8 mouse cellular contexts compared by ENCODE assay signal in the genomic region with DNA sequence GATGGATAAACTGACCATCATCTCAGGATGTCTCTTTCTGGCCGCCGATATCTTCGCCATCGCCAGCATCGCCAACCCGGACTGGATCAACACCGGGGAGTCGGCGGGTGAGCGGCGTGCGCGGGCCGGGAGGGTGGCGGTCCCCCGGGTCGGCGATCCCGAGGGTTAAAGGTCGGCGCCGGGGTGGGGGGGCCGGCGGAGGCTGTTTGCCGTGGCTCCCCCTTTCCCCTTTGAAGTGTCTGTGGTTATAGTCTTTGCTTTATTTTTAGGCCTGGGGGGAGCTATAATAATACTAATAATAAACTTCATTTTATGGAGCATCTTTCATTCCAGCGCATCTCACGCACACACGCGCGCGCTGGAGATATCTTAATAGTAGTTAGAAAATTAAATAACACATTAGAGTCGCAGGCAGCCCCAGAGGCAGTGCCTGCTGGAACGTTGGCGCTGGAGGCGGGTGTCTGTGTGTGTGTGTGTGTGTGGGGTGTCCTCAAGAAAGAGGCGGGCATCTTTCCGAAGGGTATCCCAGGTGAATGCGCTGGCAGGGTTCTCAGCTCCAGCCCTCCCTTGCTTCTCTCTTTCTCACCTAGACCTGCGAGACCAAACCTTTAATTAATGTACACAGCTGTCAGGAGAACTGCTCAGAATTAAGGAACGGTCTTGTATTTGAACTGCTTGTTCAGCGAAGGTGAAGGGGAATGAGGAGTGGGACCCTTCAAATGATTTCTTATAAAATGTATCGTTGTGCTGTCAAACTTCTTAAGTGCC. TPM values are rescaled to one million over a fixed set of nuclear protein-coding genes. Genes with fewer than 3 reads are reported as not detected.
DNase-seq lines count a peak whose midpoint lies in the region; ATAC-seq and TF ChIP-seq lines count a peak whose summit lies in the region.

No protein-coding gene starts in this region.

- no peak for TF ChIP-seq POLR2A in myocyte (IDR thresholded peaks at IDR 0.05; ENCODE audit: insufficient read length, low read depth)

- peak; percentile 6 for DNase-seq in ovary, adult 18-20 months (ENCODE audit: low spot score)
- DNase-seq in ovary, postnatal 10 days (ENCODE audit: low spot score), result no peak
- peak; percentile 51 for DNase-seq in embryo, embryonic 10.5 days (ENCODE audit: low spot score)
- DNase-seq in kidney, adult 18-20 months, result peak; percentile 39
- peak; percentile 62 for DNase-seq in liver

- H3K27me3 ChIP-seq in myocyte (ENCODE audit: control insufficient read depth, insufficient read depth, insufficient read length), result no peaks in the 10 kb centered on the region
- no peaks in the 10 kb centered on the region for H3K27me3 ChIP-seq in stomach, embryonic 15.5 days (replicated peaks)

- H3K9me3 ChIP-seq in stomach, embryonic 15.5 days, result no peaks in the 10 kb centered on the region

- H3K4me2 ChIP-seq in myocyte (ENCODE audit: low read depth), result peak overlapping the region; percentile 97
- peak overlapping the region; percentile 75 for H3K4me2 ChIP-seq in stomach, embryonic 15.5 days

- 2% methylated on average over 42 of the region's 42 CpGs for WGBS in stomach, embryonic 15.5 days

- peak overlapping the region; percentile 83 for H3ac ChIP-seq in myocyte (ENCODE audit: control insufficient read depth, insufficient read length)

- H3K27ac ChIP-seq in stomach, embryonic 15.5 days, result peak overlapping the region; percentile 40; the same call in 1 of the 2 replicates

- H3K79me2 ChIP-seq in myocyte (ENCODE audit: control insufficient read depth, insufficient read depth), result peaks cover 53% of the 10 kb centered on the region

- peaks cover 18% of the 10 kb centered on the region for H3K4me1 ChIP-seq in stomach, embryonic 15.5 days

- ATAC-seq in granulocyte monocyte progenitor cell, adult 5-6 weeks (replicated peaks; ENCODE audit: poor library complexity, severe bottlenecking), result 0 out of 2 replicates have a peak, but pooled peaks have one; percentile 12
- peak; percentile 47; the same call in 1 of the 2 replicates for ATAC-seq in stomach, embryonic 15.5 days (ENCODE audit: insufficient read depth, low FRiP score, low read depth)

- H3K36me3 ChIP-seq in myocyte (ENCODE audit: control insufficient read depth, insufficient read depth), result no peaks in the 10 kb centered on the region
- no peaks in the 10 kb centered on the region for H3K36me3 ChIP-seq in stomach, embryonic 15.5 days

- H3K4me3 ChIP-seq in myocyte, result peak overlapping the region; percentile 58
- H3K4me3 ChIP-seq in stomach, embryonic 15.5 days (replicated peaks), result peak overlapping the region; percentile 90

- H3K9ac ChIP-seq in stomach, embryonic 15.5 days, result peak overlapping the region; percentile 74

TF ChIP-seq in myocyte, 11 proteins besides CTCF, POLR2A, EP300 and RAD21:
- no peak for TF ChIP-seq REST (IDR thresholded peaks at IDR 0.05; ENCODE audit: insufficient read depth, insufficient read length)
- TF ChIP-seq MYOG (IDR thresholded peaks at IDR 0.05; ENCODE audit: control insufficient read depth in 1 of 3, insufficient read depth in 1 of 3, insufficient read length in 2 of 3, low read depth in 2 of 3), result no peak
- TF ChIP-seq E2F4 (IDR thresholded peaks at IDR 0.05; ENCODE audit: insufficient read depth), result no peak
- TF ChIP-seq USF1 (IDR thresholded peaks at IDR 0.05; ENCODE audit: low read depth), result no peak
- TF ChIP-seq TCF12 (IDR thresholded peaks at IDR 0.05; ENCODE audit: insufficient read depth, poor library complexity, severe bottlenecking), result no peak
- TF ChIP-seq TCF3 (IDR thresholded peaks at IDR 0.05; ENCODE audit: insufficient read length, low read depth), result no peak
- no peak for TF ChIP-seq MAX (IDR thresholded peaks at IDR 0.05; ENCODE audit: low read depth)
- TF ChIP-seq POLR2AphosphoS2 (IDR thresholded peaks at IDR 0.05; ENCODE audit: insufficient read length, low read depth), result no peak
- TF ChIP-seq SRF (IDR thresholded peaks at IDR 0.05; ENCODE audit: control insufficient read depth, insufficient read length, low read depth), result no peak
- TF ChIP-seq MYOD1 (IDR thresholded peaks at IDR 0.05; ENCODE audit: control insufficient read depth in 1 of 3, insufficient read length in 2 of 3, low read depth in 2 of 3), result no peak
- no peak for TF ChIP-seq CEBPB (IDR thresholded peaks at IDR 0.05; ENCODE audit: insufficient read depth, poor library complexity, severe bottlenecking)

RNA-seq across cellular contexts. Expression of a gene that starts 0.5 kb away (rescaled TPM):
- 16.8 and 48.8 TPM in 2 replicates for total RNA-seq in granulocyte monocyte progenitor cell, adult 5-6 weeks (2014; fragmentation: Nextera tagmentation)
- total RNA-seq in granulocyte monocyte progenitor cell, adult 5-6 weeks (2017), result 12.7 and 15.7 TPM in 2 replicates
- polyA plus RNA-seq in myocyte (2012; fragmentation: generic; extraction: Trizol), result 23.3 TPM
- polyA plus RNA-seq in stomach, embryonic 15.5 days (2015; fragmentation: Nextera tagmentation; extraction: Ambion mirVana), result 11.1 and 13.5 TPM in 2 replicates

RNA-seq across cellular contexts. Expression of a gene that starts 7.8 kb away (rescaled TPM):
- not detected in 2 replicates for total RNA-seq in granulocyte monocyte progenitor cell, adult 5-6 weeks (2014; fragmentation: Nextera tagmentation)
- total RNA-seq in granulocyte monocyte progenitor cell, adult 5-6 weeks (2017), result not detected in 2 replicates
- 0.16 TPM for polyA plus RNA-seq in myocyte (2012; fragmentation: generic; extraction: Trizol)
- 0.28 and 0.44 TPM in 2 replicates for polyA plus RNA-seq in stomach, embryonic 15.5 days (2015; fragmentation: Nextera tagmentation; extraction: Ambion mirVana)

RNA-seq across cellular contexts. Expression of a gene that starts 43.0 kb away (rescaled TPM):
- 156 and 193 TPM in 2 replicates for total RNA-seq in granulocyte monocyte progenitor cell, adult 5-6 weeks (2014; fragmentation: Nextera tagmentation)
- 141 and 174 TPM in 2 replicates for total RNA-seq in granulocyte monocyte progenitor cell, adult 5-6 weeks (2017)
- 142 TPM for polyA plus RNA-seq in myocyte (2012; fragmentation: generic; extraction: Trizol)
- 197 and 221 TPM in 2 replicates for polyA plus RNA-seq in stomach, embryonic 15.5 days (2015; fragmentation: Nextera tagmentation; extraction: Ambion mirVana)
